Mouse (Mus musculus) granulocyte monocyte progenitor cell, adult 5-6 weeks (primary cell): ENCODE data around the gene Olfr384. TPM values are rescaled to one million over a fixed set of nuclear protein-coding genes. Genes with fewer than 3 reads are reported as not detected.
"Not testable (repeated sequence)": the region's sequence is repeated elsewhere in the genome, so short reads cannot be mapped to it uniquely, and the experiment has no call there.

Experiments
- ATAC-seq: replicated peaks from 2 replicates; pipeline ENCODE4 v1.8.0; 2016; ENCODE audit warnings: mild to moderate bottlenecking, moderate TSS enrichment, inconsistent platforms; ENCODE audit not compliant: poor library complexity, severe bottlenecking
- total RNA-seq, 2 experiments: library from RNA; stranded (forward) in 1 of 2; stranded (reverse) in 1 of 2; fragments of 200-712, 200-1000 nt in 1 of 2; fragments of >200 nt in 1 of 2; fragmentation: Nextera tagmentation in 1 of 2; gene quantifications; 2 replicates each; pipeline ENCODE4 v1.2.3; 2014 to 2017

The Olfr384 gene
- total RNA-seq (2014; fragmentation: Nextera tagmentation), result not detected in 2 replicates
- not detected in 2 replicates for total RNA-seq (2017)

GRCm38 (mm10) chr11:73598294-73598693 is at the start of gene Olfr384:
TSS of gene Olfr384 (plus strand) at chr11:73598594.
- ATAC-seq, result no peak

- ATAC-seq, result no peak
These were observed 18.5 kb upstream of the Olfr384 start for GRCm38 (mm10) chr11:73579871-73580270.

- not testable (repeated sequence) for ATAC-seq
These were observed 15.2 kb upstream of the Olfr384 start for GRCm38 (mm10) chr11:73583188-73583587.

GRCm38 (mm10) chr11:73592908-73593307 is 5.5 kb upstream of the Olfr384 start, which contains the start of gene Olfr385:
TSS of gene Olfr385 (minus strand) at chr11:73593008.
- no peak for ATAC-seq

Other genes starting within 250 kb of the Olfr384 start
- gene Olfr20, start 247.8 kb upstream of the Olfr384 start, total RNA-seq (2014; fragmentation: Nextera tagmentation), result not detected in 2 replicates
- not detected in 2 replicates for gene Olfr20, start 247.8 kb upstream of the Olfr384 start, total RNA-seq (2017)
- not detected in 2 replicates for gene Olfr376, start 227.3 kb upstream of the Olfr384 start, total RNA-seq (2014; fragmentation: Nextera tagmentation)
- not detected in 2 replicates for gene Olfr376, start 227.3 kb upstream of the Olfr384 start, total RNA-seq (2017)
- gene Olfr1, start 199.0 kb upstream of the Olfr384 start, total RNA-seq (2014; fragmentation: Nextera tagmentation), result not detected in 2 replicates
- gene Olfr1, start 199.0 kb upstream of the Olfr384 start, total RNA-seq (2017), result not detected in 2 replicates
- gene Olfr378, start 170.1 kb upstream of the Olfr384 start, total RNA-seq (2014; fragmentation: Nextera tagmentation), result not detected in 2 replicates
- gene Olfr378, start 170.1 kb upstream of the Olfr384 start, total RNA-seq (2017), result not detected in 2 replicates
- gene Olfr380, start 141.1 kb upstream of the Olfr384 start, total RNA-seq (2014; fragmentation: Nextera tagmentation), result not detected in 2 replicates
- not detected in 2 replicates for gene Olfr380, start 141.1 kb upstream of the Olfr384 start, total RNA-seq (2017)
- not detected in 2 replicates for gene Olfr381, start 107.0 kb upstream of the Olfr384 start, total RNA-seq (2014; fragmentation: Nextera tagmentation)
- not detected in 2 replicates for gene Olfr381, start 107.0 kb upstream of the Olfr384 start, total RNA-seq (2017)
- gene Olfr382, start 81.4 kb upstream of the Olfr384 start, total RNA-seq (2014; fragmentation: Nextera tagmentation), result not detected in 2 replicates
- not detected in 2 replicates for gene Olfr382, start 81.4 kb upstream of the Olfr384 start, total RNA-seq (2017)
- not detected in 2 replicates for gene Olfr385, start 5.6 kb upstream of the Olfr384 start, total RNA-seq (2014; fragmentation: Nextera tagmentation)
- gene Olfr385, start 5.6 kb upstream of the Olfr384 start, total RNA-seq (2017), result not detected in 2 replicates
- gene Zfp735, start 90.2 kb downstream of the Olfr384 start, total RNA-seq (2014; fragmentation: Nextera tagmentation), result not detected in 2 replicates
- not detected in 2 replicates for gene Zfp735, start 90.2 kb downstream of the Olfr384 start, total RNA-seq (2017)
- gene Olfr389, start 182.1 kb downstream of the Olfr384 start, total RNA-seq (2014; fragmentation: Nextera tagmentation), result not detected in 2 replicates
- gene Olfr389, start 182.1 kb downstream of the Olfr384 start, total RNA-seq (2017), result not detected in 2 replicates
- gene Olfr390, start 184.4 kb downstream of the Olfr384 start, total RNA-seq (2014; fragmentation: Nextera tagmentation), result not detected in 2 replicates
- gene Olfr390, start 184.4 kb downstream of the Olfr384 start, total RNA-seq (2017), result not detected in 2 replicates
- gene Olfr391-ps, start 204.5 kb downstream of the Olfr384 start, total RNA-seq (2014; fragmentation: Nextera tagmentation), result not detected in 2 replicates
- gene Olfr391-ps, start 204.5 kb downstream of the Olfr384 start, total RNA-seq (2017), result not detected in 2 replicates
- gene Olfr392, start 218.5 kb downstream of the Olfr384 start, total RNA-seq (2014; fragmentation: Nextera tagmentation), result not detected in 2 replicates
- not detected in 2 replicates for gene Olfr392, start 218.5 kb downstream of the Olfr384 start, total RNA-seq (2017)